Mouse (Mus musculus) brain, embryonic 14.5 days (tissue): ENCODE data around the gene Snap47.

Source experiments
- CTCF ChIP-seq: fragments of 200-500 bp; IDR thresholded peaks from 2 replicates; pipeline ENCODE4 v1.5.1; 2012; ENCODE audit warnings: inconsistent platforms, mild to moderate bottlenecking, moderate library complexity, borderline replicate concordance; ENCODE audit not compliant: insufficient read depth, insufficient read length; ENCODE audit errors: extremely low read depth
- POLR2A ChIP-seq: fragments of 200-500 bp; IDR thresholded peaks from 2 replicates; pipeline ENCODE4 v1.6.1; 2012; ENCODE audit warnings: mild to moderate bottlenecking, inconsistent platforms, borderline replicate concordance; ENCODE audit not compliant: poor library complexity, insufficient read depth, insufficient read length, severe bottlenecking; ENCODE audit errors: extremely low read depth

DNA sequence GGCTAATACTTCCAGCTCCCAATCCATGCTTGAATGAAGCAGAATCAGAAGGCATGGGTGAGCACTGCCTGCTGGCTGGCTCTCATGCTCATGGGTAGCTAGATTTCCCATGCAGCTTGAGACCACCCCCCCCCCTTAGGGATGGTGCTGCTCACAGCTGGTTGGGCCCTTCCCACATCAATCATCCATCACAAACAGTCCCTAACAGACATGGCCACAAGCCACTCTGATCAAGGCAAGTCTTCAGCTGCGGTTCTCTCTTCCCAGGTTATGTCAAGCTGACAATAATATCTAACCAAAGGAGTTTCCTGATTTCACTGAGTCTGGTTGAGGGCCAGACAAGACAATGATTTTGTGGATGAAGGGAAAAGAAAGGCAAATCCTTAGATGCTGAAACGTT lies 50.1 kb downstream of the Snap47 start:
- no peak for TF ChIP-seq POLR2A
- no peak for TF ChIP-seq CTCF
